Mouse (Mus musculus) retina, postnatal 1 day (tissue): ENCODE results near the gene Olfr69.
"Not testable (repeated sequence)": the region's sequence is repeated elsewhere in the genome, so short reads cannot be mapped to it uniquely, and the experiment has no call there.

ENCODE experiments used
- DNase-seq: peaks from one replicate; pipeline ENCODE4 v3.0.0-alpha.2; 2012

The Olfr69 gene

GRCm38 (mm10) chr7:103771494-103771893 is at the start of gene Olfr69:
Gene Olfr69 (minus strand): TSS chr7:103771594.
- no peak for DNase-seq

GRCm38 (mm10) chr7:103815085-103815484 is 43.7 kb upstream of the Olfr69 start:
- DNase-seq, result not testable (repeated sequence)

- no peak for DNase-seq
Observed at GRCm38 (mm10) chr7:103813766-103814165, 42.4 kb upstream of the Olfr69 start, which contains the start of gene Hbb-bt. Gene Hbb-bt (minus strand): TSS chr7:103813996.

- DNase-seq, result not testable (repeated sequence)
Observed at GRCm38 (mm10) chr7:103813152-103813551, 41.8 kb upstream of the Olfr69 start.

GRCm38 (mm10) chr7:103812174-103812573 is 40.8 kb upstream of the Olfr69 start:
- no peak for DNase-seq

GRCm38 (mm10) chr7:103811223-103811845 is 39.9 kb upstream of the Olfr69 start:
- no peak for DNase-seq

- DNase-seq, result no peak
Observed at GRCm38 (mm10) chr7:103810746-103811145, 39.4 kb upstream of the Olfr69 start.

- no peak for DNase-seq
Observed at GRCm38 (mm10) chr7:103810296-103810695, 38.9 kb upstream of the Olfr69 start.

- no peak for DNase-seq
Observed at GRCm38 (mm10) chr7:103809801-103810155, 38.4 kb upstream of the Olfr69 start.

GRCm38 (mm10) chr7:103808971-103809800 is 37.8 kb upstream of the Olfr69 start:
- DNase-seq, result no peak

- DNase-seq, result not testable (repeated sequence)
Observed at GRCm38 (mm10) chr7:103808120-103808519, 36.7 kb upstream of the Olfr69 start.

GRCm38 (mm10) chr7:103806856-103807255 is 35.5 kb upstream of the Olfr69 start:
- DNase-seq, result peak; percentile 43

- no peak for DNase-seq
Observed at GRCm38 (mm10) chr7:103792669-103793388, 21.4 kb upstream of the Olfr69 start.

- DNase-seq, result no peak
Observed at GRCm38 (mm10) chr7:103791721-103792120, 20.3 kb upstream of the Olfr69 start, which contains the start of gene Olfr67. Gene Olfr67 (minus strand): TSS chr7:103791821.

GRCm38 (mm10) chr7:103779598-103779997 is 8.2 kb upstream of the Olfr69 start, which contains the start of gene Olfr68:
Gene Olfr68 (minus strand): TSS chr7:103779698.
- no peak for DNase-seq

- not testable (repeated sequence) for DNase-seq
Observed at GRCm38 (mm10) chr7:103777652-103778051, 6.3 kb upstream of the Olfr69 start.

GRCm38 (mm10) chr7:103767687-103768086 is 3.7 kb downstream of the Olfr69 start:
- not testable (repeated sequence) for DNase-seq

GRCm38 (mm10) chr7:103762212-103762611 is 9.2 kb downstream of the Olfr69 start:
- DNase-seq, result not testable (repeated sequence)

- DNase-seq, result no peak
Observed at GRCm38 (mm10) chr7:103757233-103757632, 14.2 kb downstream of the Olfr69 start, which contains the start of gene Olfr630. Gene Olfr630 (minus strand): TSS chr7:103757333.

GRCm38 (mm10) chr7:103744843-103745242 is 26.6 kb downstream of the Olfr69 start, which contains the start of gene Olfr629:
Gene Olfr629 (minus strand): TSS chr7:103744943.
- DNase-seq, result no peak

GRCm38 (mm10) chr7:103730074-103730473 is 41.3 kb downstream of the Olfr69 start, which contains the start of gene Olfr628:
Gene Olfr628 (plus strand): TSS chr7:103730374.
- no peak for DNase-seq

GRCm38 (mm10) chr7:103716398-103716797 is 55.0 kb downstream of the Olfr69 start:
- DNase-seq, result not testable (repeated sequence)
